ENCODE assay signal across 14 mouse cellular contexts in genomic region chr6:84660982-84661381, GRCm38 (mm10).
"Had no signal": no experiment of that assay in that cellular context is flagged by ENCODE, and none has a peak within 500 bp of the region (broad histone marks: within the 10 kb centered on the region; RNA-seq: fewer than 3 reads in every experiment).

No protein-coding gene starts in this region.

- H3K9ac ChIP-seq: lung, embryonic 14.5 days; midbrain, embryonic 13.5 days had no signal

- DNase-seq: kidney, adult 11 months; kidney, adult 9 months; kidney, postnatal 36 days; lung, embryonic 14.5 days; lung, postnatal 10 days; lung, postnatal 4 days; right cerebral cortex, postnatal 14 days; thymus, adult 2 months; thymus, postnatal 36 days had no signal

- H3K4me2 ChIP-seq: liver, embryonic 11.5 days; lung, embryonic 14.5 days; midbrain, embryonic 13.5 days had no signal

- H3K36me3 ChIP-seq: limb, embryonic 10.5 days; midbrain, embryonic 13.5 days had no signal

- H3K27ac ChIP-seq: kidney, postnatal 0 days; layer of hippocampus, adult 2 months; limb, embryonic 10.5 days; midbrain, embryonic 13.5 days had no signal

- ATAC-seq: midbrain, embryonic 13.5 days had no signal

- H3K9me3 ChIP-seq: limb, embryonic 10.5 days; midbrain, embryonic 13.5 days had no signal

- H3K27me3 ChIP-seq: midbrain, embryonic 13.5 days had no signal

- H3K4me1 ChIP-seq: midbrain, embryonic 13.5 days had no signal

- H3K4me3 ChIP-seq: layer of hippocampus, adult 2 months; limb, embryonic 10.5 days; midbrain, embryonic 13.5 days had no signal
